Mouse (Mus musculus) forebrain, embryonic 13.5 days (tissue): Measurements from ENCODE around the gene F9. TPM values are rescaled to one million over a fixed set of nuclear protein-coding genes. Genes with fewer than 3 reads are reported as not detected.
"Not testable (repeated sequence)": the region's sequence is repeated elsewhere in the genome, so short reads cannot be mapped to it uniquely, and the experiment has no call there.

Experiments
- ATAC-seq: fragments of 200-750 bp; cut with Nextera tagmentation; 2 replicates; pipeline ENCODE4 v1.8.0; 2017
- H3K27ac ChIP-seq: fragments of 300-500 bp; sonication (generic); 2 replicates; pipeline ENCODE4 v1.5.1; 2015; ENCODE audit warnings: inconsistent platforms, mild to moderate bottlenecking, moderate library complexity
- H3K27me3 ChIP-seq: fragments of 300-500 bp; sonication (generic); 2 replicates; pipeline ENCODE4 v1.6.1; 2015; ENCODE audit warnings: mild to moderate bottlenecking, inconsistent platforms
- H3K36me3 ChIP-seq: fragments of 300-500 bp; sonication (generic); 2 replicates; pipeline ENCODE4 v1.6.1; 2015; ENCODE audit warnings: mild to moderate bottlenecking, inconsistent platforms; ENCODE audit not compliant: poor library complexity, severe bottlenecking
- H3K4me1 ChIP-seq: fragments of 300-500 bp; sonication (generic); 2 replicates; pipeline ENCODE4 v1.6.1; 2015; ENCODE audit warnings: inconsistent platforms
- H3K4me2 ChIP-seq: fragments of 300-500 bp; sonication (generic); 2 replicates; pipeline ENCODE4 v1.6.1; 2015; ENCODE audit warnings: inconsistent platforms, mild to moderate bottlenecking, moderate library complexity
- H3K4me3 ChIP-seq: fragments of 300-500 bp; sonication (generic); 2 replicates; pipeline ENCODE4 v1.5.1; 2015; ENCODE audit warnings: mild to moderate bottlenecking, inconsistent platforms
- H3K9ac ChIP-seq: fragments of 300-500 bp; sonication (generic); 2 replicates; pipeline ENCODE4 v1.6.1; 2015; ENCODE audit warnings: mild to moderate bottlenecking, inconsistent platforms
- H3K9me3 ChIP-seq: fragments of 300-500 bp; sonication (generic); replicated peaks from 2 replicates; pipeline ENCODE4 v1.6.1; 2016; ENCODE audit warnings: inconsistent platforms
- WGBS: fragments of 180-500 bp; shearing (Covaris S2); methylation state at CpG from one replicate; pipeline ENCODE4 v1.1.7; 2015; 5-methylcytosine and 5-hydroxymethylcytosine counted together
- polyA plus RNA-seq: library from polyadenylated mRNA; unstranded; fragments of >200 nt; fragmentation: Nextera tagmentation; extraction: Ambion mirVana; gene quantifications from 2 replicates; pipeline ENCODE4 v1.2.1, GENCODE M21; 2015

F9 gene
- polyA plus RNA-seq = not detected in 2 replicates

- 89% methylated on average over 10 of the region's 10 CpGs for WGBS
- Histone ChIP-seq H3K4me1 (no peaks in the 10 kb centered on the region), H3K36me3 (no peaks in the 10 kb centered on the region), H3K27ac (no peak within 1 kb of the TSS), H3K27me3 (no peaks in the 10 kb centered on the region), H3K9me3 (no peaks in the 10 kb centered on the region), H3K4me3 (no peak within 1 kb of the TSS), H3K4me2 (no peak within 1 kb of the TSS), H3K9ac (no peak within 1 kb of the TSS)
- no peak for ATAC-seq
Observed at GRCm38 (mm10) chrX:59999221-60000083, at the start of gene F9. F9 (plus strand) TSS chrX:59999464.

GRCm38 (mm10) chrX:59969767-59970166, 29.5 kb upstream of the F9 start:
- not testable (repeated sequence) for H3K4me1 ChIP-seq, H3K27me3 ChIP-seq, H3K4me3 ChIP-seq, ATAC-seq, H3K9ac ChIP-seq, H3K4me2 ChIP-seq, H3K9me3 ChIP-seq, H3K27ac ChIP-seq, H3K36me3 ChIP-seq

- no peak overlapping the region for H3K4me3 ChIP-seq
- H3K9me3 ChIP-seq = no peaks in the 10 kb centered on the region
- no peak overlapping the region for H3K9ac ChIP-seq
- no peak overlapping the region for H3K27ac ChIP-seq
- H3K4me1 ChIP-seq = no peaks in the 10 kb centered on the region
- H3K4me2 ChIP-seq = no peak overlapping the region
- no peak for ATAC-seq
- WGBS = 69% methylated on average over 3 of the region's 3 CpGs
- no peaks in the 10 kb centered on the region for H3K36me3 ChIP-seq
- H3K27me3 ChIP-seq = no peaks in the 10 kb centered on the region
Observed at GRCm38 (mm10) chrX:60000084-60000443, 800 bp downstream of the F9 start.

GRCm38 (mm10) chrX:60001461-60001860, 2.2 kb downstream of the F9 start:
- Histone ChIP-seq H3K4me3 (no peak overlapping the region), H3K27ac (no peak overlapping the region), H3K9me3 (no peaks in the 10 kb centered on the region), H3K36me3 (no peaks in the 10 kb centered on the region), H3K9ac (no peak overlapping the region), H3K27me3 (no peaks in the 10 kb centered on the region), H3K4me2 (no peak overlapping the region), H3K4me1 (no peaks in the 10 kb centered on the region)
- 93% methylated on average over 2 of the region's 2 CpGs for WGBS
- ATAC-seq = no peak

GRCm38 (mm10) chrX:60013084-60013676, 13.9 kb downstream of the F9 start:
- no peak overlapping the region for H3K4me2 ChIP-seq
- H3K27ac ChIP-seq = no peak overlapping the region
- H3K27me3 ChIP-seq = no peaks in the 10 kb centered on the region
- H3K4me3 ChIP-seq = no peak overlapping the region
- H3K4me1 ChIP-seq = no peaks in the 10 kb centered on the region
- H3K9me3 ChIP-seq = no peaks in the 10 kb centered on the region
- no peak for ATAC-seq
- H3K36me3 ChIP-seq = no peaks in the 10 kb centered on the region
- H3K9ac ChIP-seq = no peak overlapping the region

- Histone ChIP-seq H3K27ac (no peak overlapping the region), H3K27me3 (no peaks in the 10 kb centered on the region), H3K4me1 (no peaks in the 10 kb centered on the region), H3K4me3 (no peak overlapping the region), H3K9ac (no peak overlapping the region), H3K4me2 (no peak overlapping the region), H3K9me3 (no peaks in the 10 kb centered on the region), H3K36me3 (no peaks in the 10 kb centered on the region)
- 86% methylated on average over 1 of the region's 1 CpGs for WGBS
- ATAC-seq = no peak
Observed at GRCm38 (mm10) chrX:60014588-60014987, 15.3 kb downstream of the F9 start.

- 72% methylated on average over 4 of the region's 4 CpGs for WGBS
- H3K36me3 ChIP-seq = no peaks in the 10 kb centered on the region
- H3K27ac ChIP-seq = no peak overlapping the region
- H3K27me3 ChIP-seq = no peaks in the 10 kb centered on the region
- H3K4me3 ChIP-seq = no peak overlapping the region
- H3K9me3 ChIP-seq = no peaks in the 10 kb centered on the region
- no peak overlapping the region for H3K4me2 ChIP-seq
- no peak overlapping the region for H3K9ac ChIP-seq
- no peaks in the 10 kb centered on the region for H3K4me1 ChIP-seq
- ATAC-seq = no peak
Observed at GRCm38 (mm10) chrX:60021007-60021406, 21.7 kb downstream of the F9 start.

- ATAC-seq = no peak
- Histone ChIP-seq H3K27ac (no peak overlapping the region), H3K36me3 (no peaks in the 10 kb centered on the region), H3K9me3 (no peaks in the 10 kb centered on the region), H3K4me2 (no peak overlapping the region), H3K9ac (no peak overlapping the region), H3K27me3 (no peaks in the 10 kb centered on the region), H3K4me3 (no peak overlapping the region), H3K4me1 (no peaks in the 10 kb centered on the region)
- 72% methylated on average over 2 of the region's 2 CpGs for WGBS
Observed at GRCm38 (mm10) chrX:60021595-60021994, 22.3 kb downstream of the F9 start.

- ATAC-seq = peak; percentile 43; the same call in 1 of the 2 replicates
- Histone ChIP-seq H3K27ac (no peak overlapping the region), H3K27me3 (no peaks in the 10 kb centered on the region), H3K36me3 (no peaks in the 10 kb centered on the region), H3K9me3 (no peaks in the 10 kb centered on the region), H3K4me3 (no peak overlapping the region), H3K4me1 (no peaks in the 10 kb centered on the region), H3K9ac (no peak overlapping the region), H3K4me2 (no peak overlapping the region)
- WGBS = 12% methylated on average over 3 of the region's 3 CpGs
Observed at GRCm38 (mm10) chrX:60026654-60027053, 27.4 kb downstream of the F9 start.

GRCm38 (mm10) chrX:60054745-60055144, 55.5 kb downstream of the F9 start:
- H3K27me3 ChIP-seq = no peaks in the 10 kb centered on the region

GRCm38 (mm10) chrX:60055185-60055584, 55.9 kb downstream of the F9 start:
- H3K9ac ChIP-seq = no peak overlapping the region
- H3K4me1 ChIP-seq = no peaks in the 10 kb centered on the region
- H3K4me3 ChIP-seq = no peak overlapping the region
- WGBS = 90% methylated on average over 9 of the region's 9 CpGs
- no peak overlapping the region for H3K27ac ChIP-seq
- no peak for ATAC-seq
- no peak overlapping the region for H3K4me2 ChIP-seq
- no peaks in the 10 kb centered on the region for H3K36me3 ChIP-seq
- H3K27me3 ChIP-seq = no peaks in the 10 kb centered on the region
- no peaks in the 10 kb centered on the region for H3K9me3 ChIP-seq

More at GRCm38 (mm10) chrX:60054745-60055144, 55.5 kb downstream of the F9 start:
- H3K4me3 ChIP-seq = no peak overlapping the region
- no peaks in the 10 kb centered on the region for H3K36me3 ChIP-seq
- no peaks in the 10 kb centered on the region for H3K9me3 ChIP-seq
- WGBS = 93% methylated on average over 1 of the region's 1 CpGs
- H3K4me1 ChIP-seq = no peaks in the 10 kb centered on the region
- no peak overlapping the region for H3K4me2 ChIP-seq
- H3K27ac ChIP-seq = no peak overlapping the region
- no peak for ATAC-seq
- H3K9ac ChIP-seq = no peak overlapping the region

- Histone ChIP-seq H3K27me3 (no peaks in the 10 kb centered on the region), H3K4me2 (no peak overlapping the region), H3K27ac (no peak overlapping the region), H3K9me3 (no peaks in the 10 kb centered on the region), H3K36me3 (no peaks in the 10 kb centered on the region), H3K4me1 (no peaks in the 10 kb centered on the region), H3K4me3 (no peak overlapping the region), H3K9ac (no peak overlapping the region)
- no peak for ATAC-seq
- 39% methylated on average over 1 of the region's 1 CpGs for WGBS
Observed at GRCm38 (mm10) chrX:60075359-60075758, 76.1 kb downstream of the F9 start.
